Mouse (Mus musculus) myocyte (in vitro differentiated cells): ENCODE results near the gene Itgb2.

Experiments
- CEBPB ChIP-seq: IDR thresholded peaks from 2 replicates; pipeline ENCODE4 v1.6.1; 2011; ENCODE audit warnings: mild to moderate bottlenecking, moderate library complexity; ENCODE audit not compliant: poor library complexity, insufficient read depth, severe bottlenecking
- MYOD1 ChIP-seq, 3 experiments: IDR thresholded peaks; one replicate each; pipeline ENCODE4 v1.6.1; 2011; ENCODE audit warnings: control low read depth in 2 of 3, low read depth in 2 of 3, mild to moderate bottlenecking in 2 of 3, moderate library complexity in 1 of 3; ENCODE audit not compliant: insufficient read length in 2 of 3, control insufficient read depth in 1 of 3
- MYOG ChIP-seq, 3 experiments: IDR thresholded peaks; one replicate each; pipeline ENCODE4 v1.6.1; 2011; ENCODE audit warnings: control low read depth in 2 of 3, low read depth in 2 of 3, mild to moderate bottlenecking in 2 of 3; ENCODE audit not compliant: insufficient read length in 2 of 3, control insufficient read depth in 1 of 3, insufficient read depth in 1 of 3
- POLR2A ChIP-seq: IDR thresholded peaks from one replicate; pipeline ENCODE4 v1.6.1; 2011; ENCODE audit warnings: low read depth, mild to moderate bottlenecking, control low read depth, moderate library complexity; ENCODE audit not compliant: insufficient read length
- TCF3 ChIP-seq: IDR thresholded peaks from one replicate; pipeline ENCODE4 v1.6.1; 2011; ENCODE audit warnings: low read depth, control low read depth; ENCODE audit not compliant: insufficient read length

DNA sequence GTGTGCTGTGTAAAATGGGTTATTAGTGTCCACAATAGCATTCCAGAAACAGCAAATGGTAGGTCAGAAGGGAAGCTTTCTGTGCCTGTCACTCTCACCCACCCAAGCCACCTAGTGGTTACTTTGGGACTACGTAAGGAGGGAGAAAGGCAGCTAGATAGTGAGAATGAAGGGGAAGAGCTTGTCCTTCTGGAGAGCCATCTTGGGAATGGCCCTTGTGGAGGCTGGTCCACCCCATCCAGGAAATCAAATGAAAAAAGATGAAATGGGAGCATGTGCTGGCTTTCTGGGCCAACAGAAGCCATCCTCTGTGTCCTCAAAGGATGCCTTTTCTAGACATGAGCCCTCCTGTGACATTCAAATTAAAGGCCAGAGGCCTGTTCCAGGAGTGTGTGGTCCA lies 75.3 kb downstream of the Itgb2 start:
- no peak for TF ChIP-seq MYOG (IDR thresholded peaks at IDR 0.05; ENCODE audit: control insufficient read depth in 1 of 3, insufficient read depth in 1 of 3, insufficient read length in 2 of 3, low read depth in 2 of 3)
- no peak for TF ChIP-seq MYOD1 (IDR thresholded peaks at IDR 0.05; ENCODE audit: control insufficient read depth in 1 of 3, insufficient read length in 2 of 3, low read depth in 2 of 3)
- TF ChIP-seq POLR2A, result no peak
- no peak for TF ChIP-seq TCF3
- no peak for TF ChIP-seq CEBPB
